Mouse (Mus musculus) forebrain, embryonic 14.5 days (tissue): ENCODE data around the gene Nfkb1. TPM values are rescaled to one million over a fixed set of nuclear protein-coding genes. Genes with fewer than 3 reads are reported as not detected.

Source experiments
- ATAC-seq: fragments of 200-750 bp; cut with Nextera tagmentation; 2 replicates; pipeline ENCODE4 v1.8.0; 2017; ENCODE audit warnings: mild to moderate bottlenecking, moderate library complexity
- DNase-seq: peaks from one replicate; pipeline ENCODE4 v3.0.0-alpha.2; 2015; ENCODE audit warnings: low spot score
- H3K27ac ChIP-seq: fragments of 300-500 bp; sonication (generic); 2 replicates; pipeline ENCODE4 v1.5.1; 2014; ENCODE audit warnings: low read depth, mild to moderate bottlenecking, control low read depth, low read length, moderate library complexity
- H3K27me3 ChIP-seq: fragments of 300-500 bp; sonication (generic); replicated peaks from 2 replicates; pipeline ENCODE4 v1.6.1; 2014; ENCODE audit warnings: low read length, control low read depth, mixed read lengths; ENCODE audit not compliant: control insufficient read depth, insufficient read depth
- H3K36me3 ChIP-seq: fragments of 300-500 bp; sonication (generic); 2 replicates; pipeline ENCODE4 v1.6.1; 2014; ENCODE audit warnings: low read length, control low read depth; ENCODE audit not compliant: control insufficient read depth, insufficient read depth
- H3K4me1 ChIP-seq: fragments of 300-500 bp; sonication (generic); 2 replicates; pipeline ENCODE4 v1.6.1; 2014; ENCODE audit warnings: antibody characterized with exemption, low read length, control low read depth; ENCODE audit not compliant: control insufficient read depth, insufficient read depth
- H3K4me2 ChIP-seq: fragments of 300-500 bp; sonication (generic); 2 replicates; pipeline ENCODE4 v1.6.1; 2014; ENCODE audit warnings: mild to moderate bottlenecking, control low read depth, low read length
- H3K4me3 ChIP-seq: fragments of 300-500 bp; sonication (generic); 2 replicates; pipeline ENCODE4 v1.5.1; 2014; ENCODE audit warnings: low read depth, low read length, control low read depth
- H3K9ac ChIP-seq: fragments of 300-500 bp; sonication (generic); 2 replicates; pipeline ENCODE4 v1.6.1; 2014; ENCODE audit warnings: mild to moderate bottlenecking, low read length, control low read depth, moderate library complexity
- H3K9me3 ChIP-seq: fragments of 300-500 bp; sonication (generic); replicated peaks from 2 replicates; pipeline ENCODE4 v1.6.1; 2016; ENCODE audit warnings: low read length, control low read depth, mixed read lengths; ENCODE audit not compliant: control insufficient read depth
- WGBS: fragments of 180-500 bp; shearing (Covaris S2); extraction: QIAGEN DNeasy Blood & Tissue Kit; methylation state at CpG from one replicate; pipeline ENCODE4 v1.1.7; 2014; 5-methylcytosine and 5-hydroxymethylcytosine counted together
- polyA plus RNA-seq: library from polyadenylated mRNA; unstranded; fragments of >200 nt; fragmentation: Nextera tagmentation; extraction: Ambion mirVana; gene quantifications from 2 replicates; pipeline ENCODE4 v1.2.1, GENCODE M21; 2014

The Nfkb1 gene
- 7.2 TPM in 2 replicates for polyA plus RNA-seq

- peak; percentile 89 for ATAC-seq
- H3K27ac ChIP-seq, result peak within 1 kb of the TSS; percentile 90
- H3K36me3 ChIP-seq, result no peaks in the 10 kb centered on the region
- H3K4me1 ChIP-seq, result peaks cover 12% of the 10 kb centered on the region; the same call in 1 of the 2 replicates
- peak; percentile 59 for DNase-seq
- peak within 1 kb of the TSS; percentile 95 for H3K9ac ChIP-seq
- no peaks in the 10 kb centered on the region for H3K27me3 ChIP-seq
- peak within 1 kb of the TSS; percentile 79 for H3K4me3 ChIP-seq
- peak within 1 kb of the TSS; percentile 74 for H3K4me2 ChIP-seq
- under 1% methylated on average over 73 of the region's 102 CpGs for WGBS
- no peaks in the 10 kb centered on the region for H3K9me3 ChIP-seq
Measured at GRCm38 (mm10) chr3:135691191-135692131, at the start of gene Nfkb1. Nfkb1 (minus strand) TSS chr3:135691547.

DNA sequence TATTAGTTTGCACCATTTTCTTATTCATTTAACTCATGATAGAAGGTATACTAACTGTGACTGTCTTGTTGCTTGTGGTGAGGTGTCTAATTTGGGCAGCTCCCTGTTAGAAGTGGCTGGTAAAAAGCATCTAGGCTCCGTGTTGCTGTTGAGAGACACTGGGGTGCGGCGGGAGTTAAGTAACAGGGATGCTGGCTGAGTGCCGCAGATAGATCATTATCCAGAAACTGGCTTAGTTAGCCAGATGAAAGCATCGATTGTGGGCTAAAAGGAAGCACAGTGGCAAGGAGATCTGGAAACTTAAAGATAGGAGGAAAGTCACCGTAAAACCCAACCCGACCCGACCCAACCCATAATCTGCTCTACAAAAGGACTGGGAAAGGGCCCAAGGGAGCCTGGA is 49.4 kb upstream of the Nfkb1 start:
- DNase-seq (no peak), ATAC-seq (no peak)
- H3K27ac ChIP-seq, result no peak overlapping the region
- H3K27me3 ChIP-seq, result no peaks in the 10 kb centered on the region
- H3K4me3 ChIP-seq, result no peak overlapping the region
- H3K36me3 ChIP-seq, result no peaks in the 10 kb centered on the region
- 68% methylated on average over 8 of the region's 8 CpGs for WGBS
- no peak overlapping the region for H3K4me2 ChIP-seq
- H3K9me3 ChIP-seq, result no peaks in the 10 kb centered on the region
- no peak overlapping the region for H3K9ac ChIP-seq
- H3K4me1 ChIP-seq, result no peaks in the 10 kb centered on the region

- H3K4me1 ChIP-seq, result no peaks in the 10 kb centered on the region
- no peaks in the 10 kb centered on the region for H3K36me3 ChIP-seq
- DNase-seq (no peak), ATAC-seq (no peak)
- H3K4me2 ChIP-seq, result no peak overlapping the region
- 78% methylated on average over 1 of the region's 1 CpGs for WGBS
- H3K4me3 ChIP-seq, result no peak overlapping the region
- H3K27me3 ChIP-seq, result no peaks in the 10 kb centered on the region
- H3K9me3 ChIP-seq, result no peaks in the 10 kb centered on the region
- no peak overlapping the region for H3K9ac ChIP-seq
- no peak overlapping the region for H3K27ac ChIP-seq
Measured at GRCm38 (mm10) chr3:135734736-135735135, 43.4 kb upstream of the Nfkb1 start.

DNA sequence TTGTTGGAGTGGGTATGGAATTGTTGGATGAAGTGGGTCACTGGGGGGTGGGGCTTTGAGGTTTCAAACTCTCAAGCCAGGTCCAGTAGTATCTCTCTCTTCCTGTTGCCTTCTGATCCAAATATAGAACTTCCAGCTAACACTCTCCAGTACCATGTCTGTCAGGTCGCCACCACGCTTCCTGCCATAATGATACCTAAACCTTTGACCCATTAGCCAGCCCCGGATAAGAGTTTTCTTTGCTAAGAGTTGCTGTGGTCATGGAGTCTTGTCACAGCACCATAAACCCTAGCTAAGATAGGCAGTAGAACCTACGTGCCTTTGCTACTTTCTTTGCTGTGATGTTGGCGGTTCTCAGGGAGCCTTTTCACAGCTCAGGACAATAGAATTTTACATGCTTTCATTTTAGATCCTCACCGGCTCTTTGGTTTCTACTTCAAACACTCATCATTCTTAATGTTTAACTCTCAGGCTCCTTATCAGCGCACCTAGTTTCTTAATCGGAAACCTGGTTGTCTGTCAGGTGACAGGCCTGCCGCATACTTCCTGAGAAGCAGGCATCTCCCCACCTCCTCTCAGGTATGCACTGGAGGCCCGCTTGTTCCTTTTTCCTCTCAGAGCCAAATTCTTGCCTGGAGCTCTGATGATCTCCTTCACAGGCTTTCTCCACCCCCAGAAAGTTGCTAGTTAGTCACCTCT is 41.5 kb upstream of the Nfkb1 start:
- Histone ChIP-seq H3K4me3 (no peak overlapping the region), H3K4me1 (no peaks in the 10 kb centered on the region), H3K27me3 (no peaks in the 10 kb centered on the region), H3K9ac (no peak overlapping the region), H3K27ac (no peak overlapping the region), H3K4me2 (no peak overlapping the region), H3K36me3 (no peaks in the 10 kb centered on the region), H3K9me3 (no peaks in the 10 kb centered on the region)
- no peak for ATAC-seq
- no peak for DNase-seq
- WGBS, result 91% methylated on average over 10 of the region's 10 CpGs

GRCm38 (mm10) chr3:135731292-135732047 is 40.1 kb upstream of the Nfkb1 start:
- no peak overlapping the region for H3K4me3 ChIP-seq
- H3K27me3 ChIP-seq, result no peaks in the 10 kb centered on the region
- DNase-seq (peak; percentile 99), ATAC-seq (peak; percentile 86)
- 35% methylated on average over 17 of the region's 17 CpGs for WGBS
- H3K4me1 ChIP-seq, result no peaks in the 10 kb centered on the region
- H3K4me2 ChIP-seq, result no peak overlapping the region
- H3K27ac ChIP-seq, result no peak overlapping the region
- no peaks in the 10 kb centered on the region for H3K9me3 ChIP-seq
- H3K36me3 ChIP-seq, result no peaks in the 10 kb centered on the region
- no peak overlapping the region for H3K9ac ChIP-seq

DNA sequence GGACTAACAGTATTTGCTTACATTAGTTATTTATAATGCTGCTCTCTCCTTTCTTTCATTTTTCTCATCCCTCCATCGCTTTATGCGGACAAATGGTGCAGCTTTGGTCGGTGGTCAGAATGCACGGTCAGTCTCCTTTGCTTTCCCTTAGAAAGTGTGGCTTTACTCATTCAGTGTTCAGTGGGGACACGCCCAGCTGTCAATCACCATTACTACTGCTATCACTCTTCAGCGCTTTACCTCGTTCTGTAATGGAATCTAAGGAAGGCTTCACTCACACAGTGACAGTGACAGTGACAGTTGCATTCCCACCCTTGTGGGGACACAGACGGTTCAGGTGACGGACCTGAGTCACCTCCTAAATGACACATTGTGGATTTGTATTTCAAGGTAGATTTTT is 39.4 kb upstream of the Nfkb1 start:
- H3K36me3 ChIP-seq, result no peaks in the 10 kb centered on the region
- H3K4me3 ChIP-seq, result no peak overlapping the region
- no peaks in the 10 kb centered on the region for H3K9me3 ChIP-seq
- DNase-seq (peak; percentile 52), ATAC-seq (peak; percentile 81)
- WGBS, result 42% methylated on average over 9 of the region's 9 CpGs
- H3K9ac ChIP-seq, result no peak overlapping the region
- no peaks in the 10 kb centered on the region for H3K4me1 ChIP-seq
- no peak overlapping the region for H3K27ac ChIP-seq
- peak overlapping the region; percentile 22; the same call in 1 of the 2 replicates for H3K4me2 ChIP-seq
- no peaks in the 10 kb centered on the region for H3K27me3 ChIP-seq

DNA sequence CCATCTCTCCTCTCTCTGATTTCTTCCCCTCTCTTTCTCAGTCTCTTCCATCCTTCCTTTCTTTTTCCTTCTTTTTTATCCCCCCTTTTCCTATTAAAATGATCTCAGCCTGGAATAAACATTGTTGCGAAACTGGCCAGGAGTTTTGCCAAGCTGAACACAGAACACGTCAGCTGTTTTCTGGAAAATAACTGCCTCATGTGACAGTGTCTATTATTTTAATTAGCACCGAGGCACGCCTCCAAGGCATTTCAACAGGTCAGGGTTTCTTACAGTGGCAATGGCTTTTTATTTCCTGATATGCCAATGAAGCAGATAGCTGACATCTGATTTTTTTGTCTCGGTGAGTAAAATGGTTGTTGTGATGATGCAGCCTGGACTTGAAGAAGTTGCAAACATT is 38.2 kb upstream of the Nfkb1 start:
- no peaks in the 10 kb centered on the region for H3K9me3 ChIP-seq
- no peak overlapping the region for H3K4me3 ChIP-seq
- no peak overlapping the region for H3K9ac ChIP-seq
- ATAC-seq, result no peak
- H3K36me3 ChIP-seq, result no peaks in the 10 kb centered on the region
- no peaks in the 10 kb centered on the region for H3K27me3 ChIP-seq
- no peak overlapping the region for H3K27ac ChIP-seq
- H3K4me2 ChIP-seq, result no peak overlapping the region
- peak; percentile 69 for DNase-seq
- no peaks in the 10 kb centered on the region for H3K4me1 ChIP-seq
- 32% methylated on average over 5 of the region's 5 CpGs for WGBS

DNA sequence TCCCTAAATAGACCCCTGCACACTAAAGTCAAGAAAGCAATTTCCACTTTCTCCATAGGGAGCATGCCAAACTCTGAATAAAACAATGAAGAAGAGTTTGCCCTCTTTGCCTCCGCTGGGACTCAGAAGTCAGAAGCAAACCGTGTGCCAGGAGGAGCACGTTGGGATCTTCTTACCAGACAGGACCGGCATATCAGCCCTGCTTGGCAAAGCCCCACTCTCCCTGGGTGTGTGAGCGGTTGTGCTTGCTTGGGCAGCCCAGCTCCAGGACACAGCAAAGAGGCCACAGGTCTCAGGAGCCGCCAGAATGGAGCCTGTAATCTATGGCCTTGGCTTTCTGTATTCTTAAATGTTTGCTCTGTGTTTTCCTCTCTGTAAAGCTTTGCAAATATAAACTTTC is 37.6 kb upstream of the Nfkb1 start:
- H3K4me2 ChIP-seq, result no peak overlapping the region
- DNase-seq (no peak), ATAC-seq (no peak)
- H3K27me3 ChIP-seq, result no peaks in the 10 kb centered on the region
- no peaks in the 10 kb centered on the region for H3K9me3 ChIP-seq
- H3K27ac ChIP-seq, result no peak overlapping the region
- 62% methylated on average over 6 of the region's 6 CpGs for WGBS
- no peaks in the 10 kb centered on the region for H3K4me1 ChIP-seq
- H3K36me3 ChIP-seq, result no peaks in the 10 kb centered on the region
- H3K4me3 ChIP-seq, result no peak overlapping the region
- H3K9ac ChIP-seq, result no peak overlapping the region
